Mouse (Mus musculus): ENCODE data around the gene BC003965.
A peak's percentile ranks its signal among the peaks of the same experiment; 100 is the strongest.

BC003965 gene

GRCm38 (mm10) chr17:25184129-25184691 lies at the start of gene BC003965:
TSS of gene BC003965 (plus strand) at chr17:25184554.
- DNase-seq (ENCODE audit: low read depth, low spot score) = peak; percentile 97

DNA sequence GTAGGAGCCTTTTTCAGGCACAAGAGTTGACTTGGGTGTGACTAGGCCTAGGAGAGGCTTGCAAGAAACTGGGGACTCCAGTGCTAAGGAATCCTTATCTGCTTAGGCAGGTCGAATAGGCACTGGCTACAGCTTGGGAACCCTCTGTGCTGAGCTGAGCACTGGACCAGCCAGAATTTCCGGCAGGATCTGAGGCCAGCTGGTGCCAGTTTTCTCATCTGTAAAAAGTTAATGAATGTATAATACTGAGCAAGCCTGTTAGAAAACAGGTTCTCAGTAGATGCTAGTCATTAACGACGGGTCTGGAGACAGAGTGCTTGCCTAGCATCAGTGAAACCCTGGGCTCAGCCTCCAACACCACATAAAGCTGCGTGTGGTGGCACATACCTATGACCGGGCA lies 48.7 kb upstream of the BC003965 start:
- DNase-seq (ENCODE audit: low read depth, low spot score) = no peak

- no peak for DNase-seq (ENCODE audit: low read depth, low spot score)
Observed at GRCm38 (mm10) chr17:25138803-25139202, 45.6 kb upstream of the BC003965 start.

- DNase-seq (ENCODE audit: low read depth, low spot score) = no peak
Observed at GRCm38 (mm10) chr17:25139960-25140359, 44.4 kb upstream of the BC003965 start.

- no peak for DNase-seq (ENCODE audit: low read depth, low spot score)
Observed at GRCm38 (mm10) chr17:25162161-25162560, 22.2 kb upstream of the BC003965 start, which contains the start of gene Ccdc154. TSS of gene Ccdc154 (plus strand) at chr17:25162461.

GRCm38 (mm10) chr17:25163387-25163786 lies 21.0 kb upstream of the BC003965 start:
- no peak for DNase-seq (ENCODE audit: low read depth, low spot score)

- DNase-seq (ENCODE audit: low read depth, low spot score) = no peak
Observed at GRCm38 (mm10) chr17:25164770-25165169, 19.6 kb upstream of the BC003965 start.

GRCm38 (mm10) chr17:25165970-25166671 lies 18.2 kb upstream of the BC003965 start:
- no peak for DNase-seq (ENCODE audit: low read depth, low spot score)

GRCm38 (mm10) chr17:25169706-25170105 lies 14.6 kb upstream of the BC003965 start:
- no peak for DNase-seq (ENCODE audit: low read depth, low spot score)

GRCm38 (mm10) chr17:25172558-25172957 lies 11.8 kb upstream of the BC003965 start:
- no peak for DNase-seq (ENCODE audit: low read depth, low spot score)

DNA sequence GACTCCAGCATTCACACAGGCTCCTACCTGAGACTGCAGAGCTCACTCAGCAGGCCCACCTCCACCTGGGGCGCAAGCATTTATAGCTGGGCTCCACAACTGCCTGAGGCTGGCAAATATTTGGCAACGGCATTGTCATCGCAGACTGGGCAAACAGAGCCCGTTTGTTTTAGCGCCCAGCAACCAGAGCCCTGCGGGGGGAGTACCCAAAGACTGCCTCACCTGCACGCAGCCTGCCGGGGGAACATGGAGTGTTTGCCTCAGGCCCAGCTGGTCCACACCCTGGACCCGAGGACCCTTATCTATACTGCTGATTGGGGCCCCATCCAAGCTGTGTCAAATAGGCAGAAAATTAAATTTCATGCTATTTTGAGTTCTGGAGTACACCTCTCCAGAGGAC lies 8.9 kb upstream of the BC003965 start, which contains the start of gene Gm38655:
Gm38655 (minus strand) TSS at position 61 of the 400 bp plus-strand sequence.
- DNase-seq (ENCODE audit: low read depth, low spot score) = no peak

DNA sequence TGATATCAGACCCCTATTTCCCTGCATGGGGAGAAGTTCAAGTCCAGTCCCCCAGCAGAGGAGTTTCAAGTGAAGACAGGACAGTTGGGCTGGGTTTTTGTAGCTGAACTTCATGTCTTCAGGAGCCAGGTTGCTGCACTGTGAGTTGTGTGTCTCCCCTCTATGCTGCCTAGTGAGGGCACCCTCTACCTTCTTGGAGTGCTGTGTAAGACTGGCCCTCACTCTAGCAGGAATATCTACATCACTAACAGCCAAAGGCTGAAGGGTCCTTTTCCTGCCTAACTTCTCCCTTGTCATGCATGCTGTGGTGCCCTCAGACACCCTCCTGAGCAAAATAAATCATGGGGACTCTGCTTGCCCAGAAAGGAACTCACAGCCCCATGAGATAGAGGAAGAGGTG lies 1.1 kb upstream of the BC003965 start:
- no peak for DNase-seq (ENCODE audit: low read depth, low spot score)

- DNase-seq (ENCODE audit: low read depth, low spot score) = no peak
Observed at GRCm38 (mm10) chr17:25184961-25185360, 607 bp downstream of the BC003965 start.

- DNase-seq (ENCODE audit: low read depth, low spot score) = no peak
Observed at GRCm38 (mm10) chr17:25187784-25188149, 3.4 kb downstream of the BC003965 start.

GRCm38 (mm10) chr17:25188150-25189031 lies 4.0 kb downstream of the BC003965 start, which contains the start of gene Unkl:
TSS of gene Unkl (plus strand) at chr17:25188397.
- DNase-seq (ENCODE audit: low read depth, low spot score) = no peak

GRCm38 (mm10) chr17:25189091-25189490 lies 4.7 kb downstream of the BC003965 start:
- DNase-seq (ENCODE audit: low read depth, low spot score) = no peak

GRCm38 (mm10) chr17:25202401-25202800 lies 18.0 kb downstream of the BC003965 start:
- DNase-seq (ENCODE audit: low read depth, low spot score) = no peak

- no peak for DNase-seq (ENCODE audit: low read depth, low spot score)
Observed at GRCm38 (mm10) chr17:25210006-25210405, 25.7 kb downstream of the BC003965 start.

- DNase-seq (ENCODE audit: low read depth, low spot score) = no peak
Observed at GRCm38 (mm10) chr17:25210680-25211466, 26.5 kb downstream of the BC003965 start.

- no peak for DNase-seq (ENCODE audit: low read depth, low spot score)
Observed at GRCm38 (mm10) chr17:25211705-25212104, 27.4 kb downstream of the BC003965 start.

- DNase-seq (ENCODE audit: low read depth, low spot score) = no peak
Observed at GRCm38 (mm10) chr17:25215431-25215830, 31.1 kb downstream of the BC003965 start.
